Mouse (Mus musculus) brown adipose tissue, adult 24 weeks (tissue): Measurements from ENCODE around the gene Fam20c. TPM values are rescaled to one million over a fixed set of nuclear protein-coding genes. Genes with fewer than 3 reads are reported as not detected.

Source experiments
- H3K27ac ChIP-seq: fragments of 200-500 bp; replicated peaks from 2 replicates; pipeline ENCODE4 v1.5.1; 2012; ENCODE audit warnings: low read depth, mild to moderate bottlenecking, low read length
- H3K4me1 ChIP-seq: fragments of 200-500 bp; 2 replicates; pipeline ENCODE4 v1.6.1; 2012; ENCODE audit warnings: low read length, mixed read lengths; ENCODE audit not compliant: control insufficient read depth, insufficient read depth, insufficient read length
- H3K4me3 ChIP-seq: fragments of 200-500 bp; 2 replicates; pipeline ENCODE4 v1.5.1; 2012; ENCODE audit warnings: low read depth, mild to moderate bottlenecking, low read length, moderate library complexity; ENCODE audit not compliant: insufficient read depth
- polyA plus RNA-seq: library from polyadenylated mRNA; stranded (reverse); fragments of >200 nt; gene quantifications from 2 replicates; pipeline ENCODE4 v1.2.4, GENCODE M21; 2012; ENCODE audit not compliant: missing spikeins, insufficient read depth, insufficient read length

The Fam20c gene
- polyA plus RNA-seq, 1 experiment, result 19.0 TPM

GRCm38 (mm10) chr5:138745378-138746099 is 8.8 kb upstream of the Fam20c start:
- H3K27ac ChIP-seq, result peak overlapping the region; percentile 97
- H3K4me3 ChIP-seq, result no peak overlapping the region
- H3K4me1 ChIP-seq, result peaks cover 40% of the 10 kb centered on the region

GRCm38 (mm10) chr5:138753269-138753668 is 1.0 kb upstream of the Fam20c start:
- no peak overlapping the region for H3K27ac ChIP-seq
- H3K4me3 ChIP-seq, result peak overlapping the region; percentile 80; the same call in 1 of the 2 replicates
- H3K4me1 ChIP-seq, result no peaks in the 10 kb centered on the region; the same call in 1 of the 2 replicates

GRCm38 (mm10) chr5:138753946-138754302 is 390 bp upstream of the Fam20c start:
- no peaks in the 10 kb centered on the region for H3K4me1 ChIP-seq
- no peak overlapping the region for H3K27ac ChIP-seq
- peak overlapping the region; percentile 80 for H3K4me3 ChIP-seq

- H3K27ac ChIP-seq, result peak overlapping the region; percentile 54
- H3K4me1 ChIP-seq, result no peaks in the 10 kb centered on the region
- peak overlapping the region; percentile 80 for H3K4me3 ChIP-seq
Measured at GRCm38 (mm10) chr5:138755121-138755452, 773 bp downstream of the Fam20c start.

- Histone ChIP-seq H3K4me1 (peaks cover 3% of the 10 kb centered on the region; the same call in 1 of the 2 replicates), H3K4me3 (peak overlapping the region; percentile 80), H3K27ac (peak overlapping the region; percentile 54)
Measured at GRCm38 (mm10) chr5:138755453-138756301, 1.4 kb downstream of the Fam20c start.

GRCm38 (mm10) chr5:138756311-138757085 is 2.2 kb downstream of the Fam20c start:
- peak overlapping the region; percentile 80 for H3K4me3 ChIP-seq

DNA sequence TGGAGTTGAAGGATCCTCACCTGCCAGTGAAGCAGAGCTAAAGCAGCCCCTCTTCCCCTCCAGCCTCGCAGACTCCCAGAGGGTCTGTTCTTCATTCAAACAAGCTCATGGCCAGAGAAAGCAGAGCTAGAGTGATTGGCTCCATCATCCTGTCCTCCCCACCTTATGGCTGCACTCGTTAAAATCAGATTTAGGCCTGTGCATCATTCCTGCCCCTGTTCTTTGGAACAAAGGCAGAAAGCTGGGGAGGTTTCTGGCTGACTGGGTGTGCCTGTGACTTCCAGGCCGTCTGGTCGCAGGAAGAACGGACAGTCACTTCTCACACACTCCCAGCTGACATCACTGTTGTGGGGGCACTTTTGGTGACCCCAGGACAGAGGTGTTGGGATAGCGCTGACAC is 2.8 kb downstream of the Fam20c start:
- H3K4me3 ChIP-seq, result peak overlapping the region; percentile 80
- H3K4me1 ChIP-seq, result peaks cover 3% of the 10 kb centered on the region; the same call in 1 of the 2 replicates
- H3K27ac ChIP-seq, result no peak overlapping the region

More at GRCm38 (mm10) chr5:138756311-138757085, 2.2 kb downstream of the Fam20c start:
- Histone ChIP-seq H3K27ac (peak overlapping the region; percentile 1; the same call in 1 of the 2 replicates), H3K4me1 (peaks cover 3% of the 10 kb centered on the region; the same call in 1 of the 2 replicates)

GRCm38 (mm10) chr5:138757616-138758015 is 3.3 kb downstream of the Fam20c start:
- Histone ChIP-seq H3K4me1 (peaks cover 3% of the 10 kb centered on the region; the same call in 1 of the 2 replicates), H3K4me3 (peak overlapping the region; percentile 80), H3K27ac (no peak overlapping the region)

GRCm38 (mm10) chr5:138758533-138758932 is 4.2 kb downstream of the Fam20c start:
- H3K27ac ChIP-seq, result no peak overlapping the region
- no peak overlapping the region for H3K4me3 ChIP-seq
- peaks cover 3% of the 10 kb centered on the region; the same call in 1 of the 2 replicates for H3K4me1 ChIP-seq

DNA sequence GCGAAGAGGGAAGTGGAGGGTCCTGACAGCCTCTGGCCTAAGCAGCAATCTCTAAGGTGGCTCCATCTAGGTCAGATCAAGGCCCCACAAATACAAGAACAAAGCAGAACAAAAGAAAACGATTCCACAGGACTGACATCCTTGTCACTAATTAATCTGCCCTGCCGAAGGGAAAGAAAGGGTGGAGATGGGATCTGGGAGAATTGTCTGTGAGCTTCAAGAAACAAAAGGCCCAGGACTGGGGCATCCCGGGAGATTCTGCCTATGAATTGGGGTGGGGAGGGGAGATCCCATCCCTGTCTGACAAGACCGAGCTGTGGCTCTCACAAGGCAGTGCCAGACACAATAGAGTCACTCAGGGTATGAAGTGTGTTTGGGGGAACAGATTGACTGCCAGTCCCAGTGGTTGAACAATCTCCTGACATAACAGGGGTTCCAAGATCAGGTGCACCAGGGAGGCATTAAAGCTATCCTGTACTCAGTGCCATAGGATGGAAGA is 7.6 kb downstream of the Fam20c start:
- Histone ChIP-seq H3K27ac (no peak overlapping the region), H3K4me3 (no peak overlapping the region), H3K4me1 (peaks cover 3% of the 10 kb centered on the region; the same call in 1 of the 2 replicates)

- Histone ChIP-seq H3K27ac (no peak overlapping the region), H3K4me3 (no peak overlapping the region), H3K4me1 (peaks cover 3% of the 10 kb centered on the region; the same call in 1 of the 2 replicates)
Measured at GRCm38 (mm10) chr5:138762361-138762760, 8.0 kb downstream of the Fam20c start.

DNA sequence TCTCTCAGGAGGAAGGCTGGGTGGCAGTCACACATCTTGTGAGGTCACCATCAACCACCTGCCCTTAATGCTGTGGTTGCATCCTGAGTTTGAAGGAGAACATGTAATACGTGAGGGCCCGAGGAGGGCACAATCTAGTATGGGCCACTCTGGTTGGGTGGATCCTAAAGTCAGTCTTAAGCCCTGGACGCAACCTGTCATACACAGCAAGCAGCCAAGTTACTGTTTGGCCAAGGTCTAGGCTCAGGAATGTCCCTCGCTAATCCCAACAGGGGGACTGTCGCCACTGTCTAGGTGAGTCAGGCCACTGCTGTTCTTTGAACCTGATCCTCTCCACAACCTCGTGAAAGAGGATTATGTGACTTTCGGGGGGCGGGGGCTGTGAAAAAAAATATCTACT is 10.3 kb downstream of the Fam20c start:
- Histone ChIP-seq H3K4me1 (peaks cover 3% of the 10 kb centered on the region), H3K4me3 (no peak overlapping the region), H3K27ac (no peak overlapping the region)

- Histone ChIP-seq H3K4me3 (no peak overlapping the region), H3K27ac (no peak overlapping the region), H3K4me1 (no peaks in the 10 kb centered on the region; the same call in 1 of the 2 replicates)
Measured at GRCm38 (mm10) chr5:138767650-138768049, 13.3 kb downstream of the Fam20c start.

- H3K27ac ChIP-seq, result no peak overlapping the region
- no peak overlapping the region for H3K4me3 ChIP-seq
- H3K4me1 ChIP-seq, result no peaks in the 10 kb centered on the region; the same call in 1 of the 2 replicates
Measured at GRCm38 (mm10) chr5:138768704-138769103, 14.4 kb downstream of the Fam20c start.
